Mouse (Mus musculus) limb, embryonic 14.5 days (tissue): Measurements from ENCODE around the gene Stat4. TPM values are rescaled to one million over a fixed set of nuclear protein-coding genes. Genes with fewer than 3 reads are reported as not detected.

Experiments
- ATAC-seq: fragments of 200-750 bp; cut with Nextera tagmentation; 2 replicates; pipeline ENCODE4 v1.8.0; 2017; ENCODE audit warnings: low read depth, moderate number of reproducible peaks, moderate TSS enrichment; ENCODE audit not compliant: low FRiP score
- DNase-seq: peaks from one replicate; pipeline ENCODE4 v3.0.0-alpha.2; 2015; ENCODE audit warnings: low spot score
- H3K27ac ChIP-seq: fragments of 300-500 bp; sonication (generic); replicated peaks from 2 replicates; pipeline ENCODE4 v1.5.1; 2014; ENCODE audit warnings: low read depth, mild to moderate bottlenecking, low read length, moderate library complexity, mixed read lengths
- H3K27me3 ChIP-seq: fragments of 300-500 bp; sonication (generic); 2 replicates; pipeline ENCODE4 v1.6.1; 2014; ENCODE audit warnings: low read length, mixed read lengths; ENCODE audit not compliant: control insufficient read depth, insufficient read depth
- H3K36me3 ChIP-seq: fragments of 300-500 bp; sonication (generic); 2 replicates; pipeline ENCODE4 v1.6.1; 2014; ENCODE audit warnings: mild to moderate bottlenecking, low read length, moderate library complexity, mixed read lengths; ENCODE audit not compliant: control insufficient read depth, insufficient read depth
- H3K4me1 ChIP-seq: fragments of 300-500 bp; sonication (generic); 2 replicates; pipeline ENCODE4 v1.6.1; 2014; ENCODE audit warnings: antibody characterized with exemption, low read length, mixed read lengths; ENCODE audit not compliant: control insufficient read depth, insufficient read depth
- H3K4me2 ChIP-seq: fragments of 300-500 bp; sonication (generic); replicated peaks from 2 replicates; pipeline ENCODE4 v1.6.1; 2014; ENCODE audit warnings: low read depth, mild to moderate bottlenecking, low read length, moderate library complexity; ENCODE audit not compliant: severe bottlenecking
- H3K4me3 ChIP-seq: fragments of 300-500 bp; sonication (generic); replicated peaks from 2 replicates; pipeline ENCODE4 v1.5.1; 2014; ENCODE audit warnings: low read length
- H3K9ac ChIP-seq: fragments of 300-500 bp; sonication (generic); 2 replicates; pipeline ENCODE4 v1.6.1; 2014; ENCODE audit warnings: mild to moderate bottlenecking, low read depth, low read length, moderate library complexity; ENCODE audit not compliant: severe bottlenecking
- H3K9me3 ChIP-seq: fragments of 300-500 bp; sonication (generic); 2 replicates; pipeline ENCODE4 v1.6.1; 2016; ENCODE audit warnings: low read length; ENCODE audit not compliant: control insufficient read depth
- POLR2A ChIP-seq: fragments of 200-500 bp; IDR thresholded peaks from 2 replicates; pipeline ENCODE4 v1.8.0; 2012; ENCODE audit warnings: inconsistent platforms, mild to moderate bottlenecking, moderate library complexity, borderline replicate concordance; ENCODE audit not compliant: insufficient read depth, insufficient read length; ENCODE audit errors: extremely low read depth
- WGBS: fragments of 180-500 bp; shearing (Covaris S2); extraction: QIAGEN DNeasy Blood & Tissue Kit; methylation state at CpG from one replicate; pipeline ENCODE4 v1.1.7; 2014; 5-methylcytosine and 5-hydroxymethylcytosine counted together
- polyA plus RNA-seq, 2 experiments: library from polyadenylated mRNA; depleted of rRNA in 1 of 2; stranded (reverse) in 1 of 2; unstranded in 1 of 2; fragments of >200 nt; fragmentation: Nextera tagmentation in 1 of 2; extraction: Ambion mirVana in 1 of 2; gene quantifications; 2 replicates each; pipeline versions ENCODE4 v1.2.1 to v1.2.3; 2012 to 2014

The Stat4 gene
- polyA plus RNA-seq, 2 experiments = 0.44 to 0.51 TPM

DNA sequence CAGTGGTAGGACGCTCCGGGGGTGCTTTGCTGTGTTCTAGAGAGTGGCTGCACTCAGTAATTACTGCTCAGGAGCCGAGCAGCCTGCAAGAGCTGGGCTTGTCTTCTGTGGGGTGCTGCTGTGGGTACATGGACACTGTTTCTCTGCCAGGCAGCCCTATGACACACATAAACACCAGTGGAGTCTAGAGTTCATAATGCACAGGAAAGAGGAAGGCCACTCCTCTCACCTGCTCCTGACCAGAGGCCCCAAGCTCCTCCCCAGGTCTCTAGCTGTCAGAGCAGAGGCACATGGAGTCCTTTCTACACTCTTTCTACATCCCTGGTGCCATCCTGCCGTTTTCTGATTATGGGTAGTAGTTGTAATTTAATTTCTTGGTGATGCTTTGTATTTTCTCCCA is 155.2 kb downstream of the Stat4 start:
- no peak for DNase-seq
- no peaks in the 10 kb centered on the region for H3K27me3 ChIP-seq
- H3K9me3 ChIP-seq = no peaks in the 10 kb centered on the region
- H3K36me3 ChIP-seq = peaks cover 9% of the 10 kb centered on the region
- no peak overlapping the region for H3K27ac ChIP-seq
- TF ChIP-seq POLR2A = no peak
- H3K4me1 ChIP-seq = no peaks in the 10 kb centered on the region
- H3K4me3 ChIP-seq = no peak overlapping the region
- H3K4me2 ChIP-seq = no peak overlapping the region
- no peak for ATAC-seq
- H3K9ac ChIP-seq = no peak overlapping the region
- WGBS = 62% methylated on average over 4 of the region's 4 CpGs

DNA sequence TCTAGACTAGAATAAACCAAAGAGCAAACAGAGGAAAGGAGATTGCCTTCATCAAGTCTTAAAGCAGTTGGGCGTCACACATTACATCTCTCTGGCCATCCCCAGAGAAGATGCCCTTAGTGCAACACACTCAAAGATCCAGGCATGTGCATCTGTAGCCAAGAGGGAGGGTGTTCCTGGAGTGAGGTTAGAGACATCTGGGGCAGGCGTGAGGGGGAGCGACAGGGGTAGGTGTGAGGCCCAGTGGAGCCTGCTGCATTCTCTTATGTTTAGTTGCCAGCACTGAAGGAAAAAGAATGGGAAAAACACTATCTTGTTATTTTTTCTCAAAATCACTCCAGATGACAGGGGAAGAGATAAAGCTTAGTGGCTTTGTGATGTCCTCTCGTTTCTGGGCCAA is 156.2 kb downstream of the Stat4 start:
- peaks cover 8% of the 10 kb centered on the region for H3K36me3 ChIP-seq
- no peak overlapping the region for H3K4me2 ChIP-seq
- no peak overlapping the region for H3K27ac ChIP-seq
- no peak for TF ChIP-seq POLR2A
- no peak overlapping the region for H3K4me3 ChIP-seq
- H3K4me1 ChIP-seq = peaks cover 2% of the 10 kb centered on the region; the same call in 1 of the 2 replicates
- ATAC-seq (no peak), DNase-seq (no peak)
- 71% methylated on average over 4 of the region's 4 CpGs for WGBS
- no peaks in the 10 kb centered on the region for H3K27me3 ChIP-seq
- no peak overlapping the region for H3K9ac ChIP-seq
- H3K9me3 ChIP-seq = no peaks in the 10 kb centered on the region

DNA sequence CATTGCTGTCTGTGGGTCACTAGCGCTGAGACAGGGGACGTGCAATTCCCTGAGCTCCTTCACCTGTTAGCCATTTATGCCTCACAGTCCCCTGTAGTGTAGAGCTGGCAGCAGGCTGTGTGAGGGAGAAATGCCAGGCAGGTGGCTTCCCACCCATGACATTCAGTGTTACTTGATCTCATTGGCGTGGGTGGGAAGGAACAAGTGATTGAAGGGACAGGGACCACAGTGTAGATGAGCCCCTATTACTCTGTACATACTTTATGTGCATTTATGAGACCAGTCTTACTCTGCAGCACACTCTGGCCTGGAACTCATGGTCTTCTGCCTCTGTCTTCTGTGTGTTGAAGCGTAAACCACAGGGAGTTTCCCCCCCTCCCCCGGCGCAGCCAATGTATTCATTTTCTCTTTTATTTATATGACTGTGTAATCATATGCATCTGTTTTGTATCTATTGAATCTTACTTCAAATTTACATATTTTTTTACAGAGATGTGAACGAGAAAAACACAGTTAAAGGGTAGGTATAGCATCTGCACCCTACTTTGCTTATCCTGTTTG is 156.7 kb downstream of the Stat4 start:
- Histone ChIP-seq H3K36me3 (peaks cover 6% of the 10 kb centered on the region), H3K4me2 (no peak overlapping the region), H3K4me1 (peaks cover 4% of the 10 kb centered on the region; the same call in 1 of the 2 replicates), H3K27me3 (no peaks in the 10 kb centered on the region), H3K9ac (no peak overlapping the region), H3K4me3 (no peak overlapping the region), H3K9me3 (no peaks in the 10 kb centered on the region), H3K27ac (no peak overlapping the region)
- WGBS = 79% methylated on average over 7 of the region's 7 CpGs
- ATAC-seq = no peak
- no peak for TF ChIP-seq POLR2A
- DNase-seq = no peak

DNA sequence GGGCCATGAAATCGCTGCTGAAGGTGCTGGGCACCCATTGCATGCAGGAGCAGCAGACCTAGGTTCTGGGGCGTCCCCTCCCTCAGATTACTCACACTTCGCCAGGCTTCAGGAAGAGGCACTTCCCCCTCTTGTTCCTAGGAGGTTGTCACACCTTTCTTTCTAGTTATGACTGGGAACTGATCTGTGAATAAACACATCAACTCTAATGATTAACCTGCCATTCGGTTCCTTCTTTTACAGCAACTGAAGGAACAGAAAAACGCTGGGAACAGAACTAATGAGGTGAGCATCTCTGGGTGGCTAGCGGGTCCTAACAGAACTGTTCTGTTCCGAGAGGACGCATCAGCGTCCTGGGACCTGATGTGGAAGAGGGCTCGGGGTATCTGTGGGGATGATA is 158.0 kb downstream of the Stat4 start:
- peaks cover 6% of the 10 kb centered on the region for H3K36me3 ChIP-seq
- ATAC-seq = no peak
- TF ChIP-seq POLR2A = no peak
- no peak overlapping the region for H3K27ac ChIP-seq
- H3K27me3 ChIP-seq = no peaks in the 10 kb centered on the region
- H3K4me3 ChIP-seq = no peak overlapping the region
- no peak overlapping the region for H3K9ac ChIP-seq
- no peak overlapping the region for H3K4me2 ChIP-seq
- peaks cover 7% of the 10 kb centered on the region; the same call in 1 of the 2 replicates for H3K4me1 ChIP-seq
- WGBS = 74% methylated on average over 10 of the region's 10 CpGs
- no peaks in the 10 kb centered on the region for H3K9me3 ChIP-seq
- DNase-seq = no peak

DNA sequence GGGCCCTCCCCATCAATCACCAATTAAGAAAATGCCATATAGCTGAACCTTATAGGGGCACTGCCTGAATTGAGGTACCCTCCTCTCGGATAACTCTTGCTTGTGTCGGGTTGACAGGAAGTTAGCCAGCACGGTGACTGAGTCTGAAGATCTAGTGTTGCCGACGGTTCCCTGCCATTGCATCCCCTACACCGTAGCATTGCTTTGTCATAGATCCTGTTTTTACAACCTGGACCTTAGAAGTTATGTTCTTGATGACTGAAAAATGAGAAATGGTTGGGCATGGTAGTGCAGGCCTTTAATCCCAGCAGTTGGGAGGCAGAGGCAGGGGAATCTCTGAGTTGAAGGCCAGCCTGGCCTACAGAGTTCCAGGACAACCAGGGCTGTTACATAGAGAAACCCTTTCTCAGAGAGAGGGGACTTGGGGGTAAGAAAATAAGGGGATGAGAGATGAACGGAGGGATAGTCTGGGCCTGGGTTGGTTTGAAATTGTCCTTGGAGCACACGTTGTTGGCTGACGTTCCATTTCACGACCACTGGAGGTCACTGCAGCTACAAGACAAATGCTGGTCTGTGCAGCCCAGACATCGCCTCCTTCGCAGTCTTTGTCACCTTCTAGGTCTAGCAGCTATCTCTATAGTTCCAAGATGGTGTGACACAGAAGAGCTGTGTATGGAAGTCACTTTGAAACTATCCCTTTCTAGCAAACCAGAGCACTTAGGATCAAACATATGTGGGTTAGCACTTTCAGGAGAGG is 159.4 kb downstream of the Stat4 start:
- Histone ChIP-seq H3K4me2 (no peak overlapping the region), H3K9ac (no peak overlapping the region)
- ATAC-seq = peak; percentile 76

More for the DNA sequence above, 159.4 kb downstream of the Stat4 start:
- DNase-seq = peak; percentile 77
- Histone ChIP-seq H3K4me3 (no peak overlapping the region), H3K27me3 (no peaks in the 10 kb centered on the region), H3K9me3 (no peaks in the 10 kb centered on the region), H3K36me3 (peaks cover 8% of the 10 kb centered on the region), H3K4me1 (peaks cover 12% of the 10 kb centered on the region; the same call in 1 of the 2 replicates), H3K27ac (no peak overlapping the region)
- TF ChIP-seq POLR2A = no peak
- 50% methylated on average over 12 of the region's 12 CpGs for WGBS
